Mouse (Mus musculus) lung, postnatal 36 days (tissue): ENCODE measurements at regions not wholly inside any gene's neighbourhood (a gene's known extent, or its start where the extent isn't known, plus 50 kb on each side); places are given as distances from the start of the nearest gene placed in this dataset.

Experiments used
- DNase-seq: peaks from one replicate; pipeline ENCODE4 v3.0.0; 2022; ENCODE audit warnings: mixed read lengths

DNA sequence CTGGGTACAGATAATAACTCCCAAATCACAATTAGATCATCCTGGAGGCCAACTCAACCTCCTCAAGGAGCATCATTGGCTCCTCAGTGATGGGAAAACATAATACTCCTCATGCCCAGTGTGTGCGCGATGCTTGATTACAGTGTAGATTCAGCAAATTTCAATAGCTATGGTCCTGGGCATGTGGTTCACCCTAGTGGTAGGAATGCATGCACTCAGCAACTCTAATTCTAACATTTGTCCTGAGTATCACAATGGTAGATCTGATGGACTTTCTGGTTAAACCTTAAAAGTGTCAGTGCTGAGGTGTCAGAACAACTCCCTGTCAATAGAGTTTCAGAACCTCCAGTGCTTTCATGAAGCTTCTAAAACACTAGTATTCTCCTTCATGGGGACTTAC, 442.0 kb downstream of the Hsfy2 start:
- DNase-seq: no peak

DNA sequence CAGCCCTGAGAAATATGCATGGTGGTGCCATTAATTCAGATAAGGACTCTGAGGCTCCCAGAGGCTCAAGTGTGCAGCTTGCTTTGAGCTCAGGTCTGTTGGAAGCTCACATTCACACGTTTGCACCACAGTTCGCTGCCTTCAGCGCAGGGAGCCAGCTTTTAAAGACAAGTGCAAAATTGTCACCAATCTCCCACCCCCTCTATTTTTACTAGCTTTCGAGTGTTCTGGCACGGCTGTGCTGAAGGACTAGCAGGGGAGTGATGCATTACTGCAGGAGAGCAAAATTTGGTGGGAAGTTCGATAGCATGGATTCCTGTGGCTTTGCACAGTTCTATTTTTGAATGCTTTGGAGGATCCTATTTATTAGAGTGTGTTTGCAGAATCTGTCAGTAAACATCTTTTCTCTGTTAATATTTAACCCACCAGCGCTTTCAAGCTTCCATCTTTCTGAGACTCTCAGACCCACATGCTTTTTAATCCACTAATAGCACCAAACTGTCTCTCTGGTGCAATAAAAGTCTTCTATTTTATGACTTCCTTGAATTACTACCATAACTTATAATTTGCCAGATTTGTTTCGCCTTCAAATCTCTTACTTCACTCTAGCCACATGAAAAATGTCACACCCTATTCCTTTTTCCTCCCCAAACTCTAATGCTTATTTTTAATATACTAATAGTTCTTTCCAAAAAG, 453.6 kb downstream of the Hsfy2 start:
- DNase-seq: no peak

DNA sequence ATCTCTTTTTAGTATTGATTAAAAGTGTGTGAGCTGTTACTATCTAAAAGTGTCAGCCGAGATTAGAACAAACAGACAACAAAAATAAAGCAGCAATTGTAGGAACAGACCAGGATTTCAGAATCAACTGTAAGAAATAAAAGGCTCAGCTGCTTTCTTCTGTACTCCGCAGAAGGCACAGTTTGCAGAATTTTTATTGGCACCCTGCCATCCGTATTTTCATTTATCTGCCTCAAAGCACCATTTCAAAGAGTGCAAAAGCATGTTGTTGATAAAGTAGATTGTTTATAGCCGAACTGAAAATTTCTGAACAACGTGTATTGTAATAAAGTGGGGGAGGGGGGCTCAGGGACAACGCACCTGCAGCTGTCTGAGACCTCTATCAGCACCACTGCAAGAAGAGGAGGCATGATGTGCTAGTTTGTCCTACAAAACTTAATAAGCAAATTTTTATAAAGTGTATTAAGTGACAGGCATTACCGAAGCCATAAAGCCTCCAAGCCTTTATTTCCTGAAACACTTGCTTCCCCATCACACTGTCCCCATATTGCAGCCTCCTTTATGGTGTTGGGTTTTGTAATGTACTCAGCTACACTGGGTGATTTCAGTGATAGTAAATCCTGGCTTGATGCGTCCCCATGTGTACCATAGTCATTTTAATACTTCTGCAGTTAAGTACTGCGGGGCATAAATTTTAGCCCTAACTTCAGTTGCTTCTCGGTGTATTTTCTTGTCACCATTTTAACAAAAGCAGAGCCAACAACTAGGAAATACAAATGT, 457.8 kb downstream of the Hsfy2 start:
- DNase-seq: no peak

DNA sequence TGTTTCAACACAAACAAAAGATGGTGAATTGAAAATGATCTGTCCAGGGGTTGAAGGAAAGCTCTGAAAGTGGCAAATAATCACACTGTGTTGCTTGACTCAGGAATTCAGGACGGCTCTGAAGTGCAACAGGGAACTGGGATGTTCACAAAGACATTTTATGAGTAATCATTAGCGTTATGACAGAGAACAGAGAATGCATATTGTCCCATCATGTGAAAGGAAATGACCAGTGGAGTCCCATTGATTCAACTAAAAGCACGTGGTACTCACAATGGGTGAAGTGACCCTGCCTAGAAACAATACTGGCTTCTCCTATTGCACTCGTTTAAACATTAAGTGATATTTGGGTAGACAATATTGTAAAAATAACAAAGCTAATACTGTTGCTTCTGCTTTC, 466.1 kb downstream of the Hsfy2 start:
- no peak for DNase-seq

DNA sequence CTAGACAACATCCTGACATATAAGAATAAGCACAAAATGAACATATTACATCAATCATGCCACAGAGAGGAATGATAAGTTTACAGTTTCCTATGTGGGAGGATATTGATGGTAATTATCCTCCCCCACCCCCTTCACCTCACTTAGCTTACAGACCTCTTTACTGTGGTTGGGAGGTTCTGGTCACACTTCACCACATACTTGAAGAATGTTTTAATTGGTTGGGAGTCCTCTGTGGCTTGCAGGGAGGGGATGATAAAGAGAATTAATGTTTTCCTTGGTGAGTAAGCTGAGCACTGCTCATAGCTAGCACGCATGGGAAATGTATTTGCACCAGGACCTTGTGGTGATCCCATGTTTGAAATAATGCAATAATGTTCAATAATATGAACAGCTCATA, 468.5 kb downstream of the Hsfy2 start:
- DNase-seq: no peak

DNA sequence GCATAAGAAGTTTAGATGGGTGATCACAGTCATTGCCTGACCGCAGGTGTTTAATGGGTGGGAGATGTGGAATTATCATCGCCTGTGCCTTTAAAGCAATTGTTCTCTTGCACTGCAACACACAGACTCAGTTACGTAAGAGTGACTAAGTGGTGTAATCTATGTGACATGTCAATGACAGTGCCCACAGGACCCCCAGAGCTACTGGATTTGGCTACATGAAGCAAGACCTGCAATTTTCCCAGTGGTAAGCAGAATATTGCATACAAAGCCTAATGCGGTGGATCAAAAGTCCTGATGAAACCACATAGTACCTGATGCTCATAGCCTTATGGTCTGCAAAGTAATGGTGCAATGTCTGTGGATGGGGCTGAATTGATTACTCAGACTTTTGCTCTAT, 469.2 kb downstream of the Hsfy2 start:
- no peak for DNase-seq

DNA sequence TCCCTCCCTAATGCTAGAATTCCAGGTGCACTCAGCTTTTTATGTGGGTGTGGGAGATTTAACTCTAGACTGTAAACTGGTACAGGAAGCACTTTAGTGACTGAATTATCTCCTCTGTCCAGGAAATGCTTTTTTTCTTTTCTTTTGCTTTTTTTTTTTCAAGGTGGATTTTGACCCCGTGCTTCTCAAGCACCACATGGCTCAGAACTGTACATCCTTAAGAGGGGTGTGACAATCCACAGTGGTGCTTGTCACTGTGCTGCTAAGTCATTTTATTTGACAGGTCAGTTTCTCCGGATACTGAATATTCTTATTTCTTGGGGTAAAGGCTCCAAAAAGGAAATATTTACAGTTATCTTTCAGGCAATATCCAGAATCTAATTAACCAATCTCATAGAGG, 472.0 kb downstream of the Hsfy2 start:
- DNase-seq: no peak

DNA sequence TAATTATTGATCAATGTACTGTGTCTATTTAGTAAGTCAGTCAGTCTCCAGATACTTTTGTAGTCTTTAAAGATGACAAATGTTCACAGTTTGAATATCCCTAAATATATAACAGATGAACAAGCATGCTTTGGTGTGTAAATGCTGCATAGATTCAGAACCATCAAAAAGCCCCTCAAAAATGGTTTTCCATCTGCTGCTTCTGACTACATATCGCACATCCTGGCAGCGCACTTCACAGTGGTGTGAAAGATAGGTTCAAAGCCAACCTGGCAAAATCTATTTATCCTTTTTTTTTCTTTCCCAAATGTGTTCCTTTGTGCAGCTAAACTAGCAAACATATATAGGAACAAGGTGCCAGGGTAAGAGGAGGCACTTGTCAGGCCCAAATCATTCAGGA, 472.9 kb downstream of the Hsfy2 start:
- DNase-seq: no peak

DNA sequence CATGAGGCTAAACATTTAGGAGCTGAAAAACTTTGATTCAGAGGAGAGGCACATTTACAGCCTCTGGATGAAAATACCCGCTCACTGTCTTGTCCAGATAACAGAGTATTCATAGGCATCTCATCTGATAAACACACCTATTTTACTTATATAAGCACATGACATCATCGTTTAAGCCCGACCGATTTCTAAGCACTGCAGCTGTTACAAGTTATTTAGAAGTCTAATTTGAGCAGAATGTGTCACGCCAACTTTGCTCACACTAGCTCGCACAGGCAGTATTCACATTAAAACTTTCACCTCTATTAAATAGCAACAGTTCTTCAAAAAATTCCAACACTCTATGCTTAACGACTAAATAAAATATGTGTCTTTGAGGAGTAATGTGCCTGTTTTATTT, 506.3 kb downstream of the Hsfy2 start:
- DNase-seq: no peak

DNA sequence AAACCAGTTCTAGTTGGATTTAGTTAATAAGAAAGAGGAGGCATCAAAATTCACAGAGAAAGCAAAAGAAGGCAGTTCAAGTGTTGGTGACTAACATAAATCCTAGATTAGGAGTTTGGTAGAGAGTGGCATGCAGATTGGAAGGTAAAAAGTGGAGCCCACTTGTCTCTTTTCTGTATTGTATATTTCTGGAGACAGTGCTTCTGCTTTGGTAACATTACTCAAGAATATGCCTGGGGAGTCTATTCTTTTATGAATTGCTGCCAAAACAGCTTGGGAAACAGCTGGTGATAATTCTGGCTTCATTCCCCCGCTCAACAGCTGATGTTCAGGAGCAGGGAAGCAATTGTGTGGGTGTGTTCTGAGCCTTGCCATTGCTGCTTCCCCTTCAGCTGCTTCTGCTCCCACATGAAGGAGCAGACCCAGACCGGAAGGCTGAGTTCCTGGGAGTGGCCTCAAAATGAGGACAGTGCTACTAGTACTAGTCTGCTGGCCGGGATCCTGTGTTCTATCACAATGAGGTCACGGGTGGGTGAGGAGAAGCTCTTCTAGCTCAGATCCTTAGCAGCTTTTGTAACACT, 547.9 kb downstream of the Hsfy2 start:
- DNase-seq: peak; percentile 62

DNA sequence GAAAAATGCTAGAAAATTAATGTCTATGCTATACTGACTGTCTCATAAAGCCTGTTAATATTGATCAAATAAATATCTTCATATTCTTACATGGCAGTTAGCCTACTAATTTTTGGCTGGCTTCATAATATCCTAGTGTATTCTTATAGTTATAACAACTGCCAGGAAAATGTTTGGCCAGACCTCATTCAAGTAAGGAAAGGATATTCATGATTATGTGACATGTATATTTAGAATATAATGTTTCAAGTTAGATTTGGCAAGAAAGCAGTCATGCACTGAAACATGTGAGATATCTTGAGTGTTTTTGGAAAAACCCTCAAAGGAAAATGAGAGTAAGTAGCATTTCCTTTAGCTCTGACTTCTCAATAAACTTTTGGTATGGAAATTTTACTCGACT, 548.9 kb downstream of the Hsfy2 start:
- DNase-seq: no peak

DNA sequence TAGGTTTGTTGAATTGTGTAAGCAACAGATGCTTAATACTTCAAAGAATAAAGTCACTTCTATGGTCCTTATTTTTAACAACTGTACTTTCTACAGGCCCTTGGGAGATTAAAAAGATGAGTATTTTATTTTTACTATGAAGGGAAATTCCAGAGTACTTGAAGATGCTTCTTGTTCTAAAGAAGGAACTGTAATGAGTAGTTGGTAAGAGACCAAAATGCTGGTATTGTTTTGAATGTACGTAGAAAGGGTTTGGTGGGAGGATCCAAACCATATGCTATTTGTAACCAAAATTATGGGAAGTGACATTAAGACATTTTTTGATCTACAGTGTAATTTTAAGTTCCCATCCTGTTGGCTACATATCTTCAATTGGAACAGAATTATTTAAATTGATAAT, 560.5 kb downstream of the Hsfy2 start:
- no peak for DNase-seq

DNA sequence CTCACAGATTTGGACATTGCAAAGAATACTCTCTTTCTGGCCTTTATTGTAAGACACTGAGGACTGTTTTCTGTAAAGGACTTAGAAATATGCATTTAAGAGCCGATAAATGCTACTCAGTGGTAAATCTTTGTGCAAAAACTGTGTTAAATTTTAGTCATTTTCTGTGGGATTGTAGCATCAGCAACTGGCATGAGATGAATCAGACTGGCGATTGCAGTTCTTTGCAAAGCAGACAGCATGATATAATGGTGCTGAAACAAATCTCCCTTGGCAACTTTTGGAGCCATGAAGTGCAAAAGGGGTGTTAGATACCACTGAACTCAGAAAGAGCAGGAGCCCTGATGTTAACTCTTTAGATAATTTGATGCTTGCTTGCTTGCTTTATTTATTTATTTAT, 565.0 kb downstream of the Hsfy2 start:
- DNase-seq: no peak

DNA sequence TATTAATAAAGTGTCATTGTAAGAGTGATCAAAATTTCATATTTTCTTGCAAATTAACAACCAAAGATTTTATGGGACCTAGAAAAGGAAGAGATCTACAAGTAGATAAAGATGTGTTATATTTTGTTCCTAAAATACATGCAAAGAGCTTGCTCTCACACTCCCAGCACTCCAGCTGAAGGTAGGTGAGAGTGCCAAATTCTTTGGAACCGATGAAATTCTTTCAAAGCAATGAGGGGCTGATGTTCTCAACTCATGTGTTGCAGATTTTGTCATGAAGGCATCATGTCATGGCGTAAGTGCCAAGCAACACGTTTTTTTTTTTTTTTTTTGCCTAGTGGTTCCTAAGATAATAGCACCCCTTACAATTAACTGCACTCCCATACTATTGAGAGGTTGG, 573.8 kb downstream of the Hsfy2 start:
- no peak for DNase-seq
